Mouse (Mus musculus) MEL (cell line): ENCODE results near the gene Ccnyl1. TPM values are rescaled to one million over a fixed set of nuclear protein-coding genes. Genes with fewer than 3 reads are reported as not detected.

Experiments used
- DNase-seq: peaks from one replicate; pipeline ENCODE4 v3.0.0; 2011; ENCODE audit warnings: low read depth, low spot score
- H3K27ac ChIP-seq: 2 replicates; pipeline ENCODE4 v1.5.1; 2012; ENCODE audit warnings: low read depth, mild to moderate bottlenecking, control low read depth, low read length, moderate library complexity; ENCODE audit not compliant: control insufficient read depth
- H3K27me3 ChIP-seq, 2 experiments: fragments of 150-350 bp in 1 of 2; sonication (generic) in 1 of 2; 2 replicates each; pipeline ENCODE4 v1.6.1; 2012; ENCODE audit warnings: low read length in 2 of 2, mild to moderate bottlenecking in 2 of 2, improper control_type of control experiment in 1 of 2, moderate library complexity in 1 of 2; ENCODE audit not compliant: insufficient read depth in 2 of 2, control insufficient read depth in 1 of 2
- H3K36me3 ChIP-seq, 2 experiments: 2 replicates each; pipeline ENCODE4 v1.6.1; 2012 to 2014; ENCODE audit warnings: low read length in 2 of 2, improper control_type of control experiment in 1 of 2, inconsistent platforms in 1 of 2, mild to moderate bottlenecking in 1 of 2; ENCODE audit not compliant: insufficient read depth in 2 of 2, control insufficient read depth in 1 of 2
- H3K4me1 ChIP-seq, 2 experiments: fragments of 150-350 bp in 1 of 2; sonication (generic) in 1 of 2; 2 replicates each; pipeline ENCODE4 v1.6.1; 2012; ENCODE audit warnings: low read length in 2 of 2, improper control_type of control experiment in 1 of 2, mild to moderate bottlenecking in 1 of 2; ENCODE audit not compliant: insufficient read depth in 2 of 2, control insufficient read depth in 1 of 2
- H3K4me3 ChIP-seq, 2 experiments: fragments of 150-350 bp in 1 of 2; sonication (generic) in 1 of 2; 2 replicates each; pipeline ENCODE4 v1.5.1; 2012; ENCODE audit warnings: low read depth in 2 of 2, low read length in 2 of 2, mild to moderate bottlenecking in 2 of 2, moderate library complexity in 2 of 2, control low read depth in 1 of 2, improper control_type of control experiment in 1 of 2; ENCODE audit not compliant: control insufficient read depth in 1 of 2, insufficient read depth in 1 of 2
- H3K79me2 ChIP-seq: 2 replicates; pipeline ENCODE4 v1.6.1; 2012; ENCODE audit warnings: mild to moderate bottlenecking, low read length, moderate library complexity; ENCODE audit not compliant: control insufficient read depth, poor library complexity, insufficient read depth
- H3K9ac ChIP-seq: 2 replicates; pipeline ENCODE4 v1.6.1; 2012; ENCODE audit warnings: low read depth, mild to moderate bottlenecking, control low read depth, low read length, moderate library complexity; ENCODE audit not compliant: control insufficient read depth, poor library complexity, severe bottlenecking
- H3K9me3 ChIP-seq: fragments of 150-350 bp; sonication (generic); replicated peaks from 2 replicates; pipeline ENCODE4 v1.6.1; 2012; ENCODE audit warnings: mild to moderate bottlenecking, low read length, improper control_type of control experiment, moderate library complexity; ENCODE audit not compliant: insufficient read depth
- BHLHE40 ChIP-seq: IDR thresholded peaks from 2 replicates; pipeline ENCODE4 v1.6.1; 2012; ENCODE audit warnings: low read depth, mild to moderate bottlenecking, inconsistent platforms, low read length, improper control_type of control experiment, borderline replicate concordance
- CHD2 ChIP-seq: IDR thresholded peaks from 2 replicates; pipeline ENCODE4 v1.6.1; 2011; ENCODE audit warnings: low read length, improper control_type of control experiment
- E2F4 ChIP-seq: IDR thresholded peaks from 2 replicates; pipeline ENCODE4 v1.6.1; 2011; ENCODE audit warnings: low read depth, low read length, improper control_type of control experiment, borderline replicate concordance
- ELF1 ChIP-seq: IDR thresholded peaks from 2 replicates; pipeline ENCODE4 v1.6.1; 2014; ENCODE audit warnings: low read depth, mild to moderate bottlenecking, inconsistent platforms, low read length, improper control_type of control experiment, moderate library complexity
- EP300 ChIP-seq, 2 experiments: IDR thresholded peaks; 2 replicates each; pipeline ENCODE4 v1.6.1; 2011; ENCODE audit warnings: improper control_type of control experiment in 2 of 2, low read length in 2 of 2, low read depth in 1 of 2, mild to moderate bottlenecking in 1 of 2
- ETS1 ChIP-seq: IDR thresholded peaks from 2 replicates; pipeline ENCODE4 v1.6.1; 2012; ENCODE audit warnings: low read depth, mild to moderate bottlenecking, inconsistent platforms, low read length, improper control_type of control experiment, moderate library complexity
- GABPA ChIP-seq: IDR thresholded peaks from 2 replicates; pipeline ENCODE4 v1.6.1; 2012; ENCODE audit warnings: low read depth, mild to moderate bottlenecking, inconsistent platforms, low read length, improper control_type of control experiment, moderate library complexity
- GATA1 ChIP-seq: IDR thresholded peaks from 2 replicates; pipeline ENCODE4 v1.6.1; 2011; ENCODE audit warnings: low read depth, low read length, improper control_type of control experiment
- HCFC1 ChIP-seq: IDR thresholded peaks from 2 replicates; pipeline ENCODE4 v1.6.1; 2012; ENCODE audit warnings: low read depth, mild to moderate bottlenecking, inconsistent platforms, low read length, improper control_type of control experiment, moderate library complexity
- JUND ChIP-seq: IDR thresholded peaks from 2 replicates; pipeline ENCODE4 v1.6.1; 2011; ENCODE audit warnings: low read depth, mild to moderate bottlenecking, improper control_type of control experiment, low read length
- KAT2A ChIP-seq: conservative IDR thresholded peaks from 2 replicates; pipeline ENCODE4 v1.6.1; 2012; ENCODE audit warnings: low read depth, low read length, improper control_type of control experiment, inconsistent platforms
- MAFK ChIP-seq: IDR thresholded peaks from 2 replicates; pipeline ENCODE4 v1.6.1; 2011; ENCODE audit warnings: low read depth, mild to moderate bottlenecking, low read length, improper control_type of control experiment, borderline replicate concordance
- MAZ ChIP-seq: IDR thresholded peaks from 2 replicates; pipeline ENCODE4 v1.6.1; 2012; ENCODE audit warnings: low read depth, mild to moderate bottlenecking, inconsistent platforms, low read length, improper control_type of control experiment
- MEF2A ChIP-seq: IDR thresholded peaks from 2 replicates; pipeline ENCODE4 v1.6.1; 2014; ENCODE audit warnings: low read depth, mild to moderate bottlenecking, inconsistent platforms, low read length, improper control_type of control experiment; ENCODE audit not compliant: poor library complexity, insufficient replicate concordance, severe bottlenecking; ENCODE audit errors: extremely low read depth
- MXI1 ChIP-seq: IDR thresholded peaks from 2 replicates; pipeline ENCODE4 v1.6.1; 2011; ENCODE audit warnings: mild to moderate bottlenecking, low read depth, low read length, improper control_type of control experiment
- MYB ChIP-seq: IDR thresholded peaks from 2 replicates; pipeline ENCODE4 v1.6.1; 2011; ENCODE audit warnings: mild to moderate bottlenecking, low read depth, low read length, improper control_type of control experiment
- MYC ChIP-seq: IDR thresholded peaks from 2 replicates; pipeline ENCODE4 v1.6.1; 2011; ENCODE audit warnings: low read depth, mild to moderate bottlenecking, low read length, improper control_type of control experiment, moderate library complexity
- NELFE ChIP-seq: IDR thresholded peaks from 2 replicates; pipeline ENCODE4 v1.6.1; 2011; ENCODE audit warnings: low read depth, low read length, improper control_type of control experiment
- NRF1 ChIP-seq: IDR thresholded peaks from 2 replicates; pipeline ENCODE4 v1.6.1; 2014; ENCODE audit warnings: low read depth, mild to moderate bottlenecking, inconsistent platforms, low read length, improper control_type of control experiment, moderate library complexity; ENCODE audit not compliant: poor library complexity, insufficient read depth, severe bottlenecking
- POLR2A ChIP-seq, 2 experiments: IDR thresholded peaks; 2 replicates each; pipeline ENCODE4 v1.6.1; 2011 to 2012; ENCODE audit warnings: low read length in 2 of 2, mild to moderate bottlenecking in 2 of 2, control low read depth in 1 of 2, improper control_type of control experiment in 1 of 2, low read depth in 1 of 2, moderate library complexity in 1 of 2; ENCODE audit not compliant: control insufficient read depth in 1 of 2, insufficient read depth in 1 of 2, poor library complexity in 1 of 2
- POLR2AphosphoS2 ChIP-seq: IDR thresholded peaks from 2 replicates; pipeline ENCODE4 v1.6.1; 2011; ENCODE audit warnings: low read length, improper control_type of control experiment
- POLR2AphosphoS5 ChIP-seq: IDR thresholded peaks from 2 replicates; pipeline ENCODE4 v1.6.1; 2012; ENCODE audit warnings: low read depth, borderline replicate concordance, mild to moderate bottlenecking, inconsistent platforms, low read length, moderate library complexity, mixed read lengths
- SIN3A ChIP-seq: IDR thresholded peaks from 2 replicates; pipeline ENCODE4 v1.6.1; 2012; ENCODE audit warnings: low read length, improper control_type of control experiment, inconsistent platforms
- TAL1 ChIP-seq: IDR thresholded peaks from 2 replicates; pipeline ENCODE4 v1.6.1; 2012; ENCODE audit warnings: mild to moderate bottlenecking, inconsistent platforms, low read length, moderate library complexity, mixed read lengths
- TCF12 ChIP-seq: IDR thresholded peaks from 2 replicates; pipeline ENCODE4 v1.6.1; 2014; ENCODE audit warnings: low read depth, mild to moderate bottlenecking, inconsistent platforms, low read length, improper control_type of control experiment, moderate library complexity
- UBTF ChIP-seq: IDR thresholded peaks from 2 replicates; pipeline ENCODE4 v1.6.1; 2012; ENCODE audit warnings: low read depth, mild to moderate bottlenecking, inconsistent platforms, low read length, improper control_type of control experiment, moderate library complexity, borderline replicate concordance; ENCODE audit not compliant: insufficient read depth
- USF1 ChIP-seq: IDR thresholded peaks from 2 replicates; pipeline ENCODE4 v1.6.1; 2014; ENCODE audit warnings: low read depth, mild to moderate bottlenecking, inconsistent platforms, low read length, improper control_type of control experiment, moderate library complexity
- USF2 ChIP-seq, 2 experiments: IDR thresholded peaks; 2 replicates each; pipeline ENCODE4 v1.6.1; 2011 to 2012; ENCODE audit warnings: improper control_type of control experiment in 2 of 2, low read length in 2 of 2, borderline replicate concordance in 1 of 2, inconsistent platforms in 1 of 2, low read depth in 1 of 2, mild to moderate bottlenecking in 1 of 2; ENCODE audit not compliant: insufficient read depth in 1 of 2
- ZMIZ1 ChIP-seq: IDR thresholded peaks from 2 replicates; pipeline ENCODE4 v1.6.1; 2012; ENCODE audit warnings: low read depth, mild to moderate bottlenecking, inconsistent platforms, low read length, improper control_type of control experiment, moderate library complexity
- ZNF384 ChIP-seq: IDR thresholded peaks from 2 replicates; pipeline ENCODE4 v1.6.1; 2012; ENCODE audit warnings: low read depth, mild to moderate bottlenecking, inconsistent platforms, low read length, improper control_type of control experiment
- polyA plus RNA-seq, 2 experiments: library from polyadenylated mRNA; stranded (reverse) in 1 of 2; unstranded in 1 of 2; fragments of >175 nt in 1 of 2; fragments of >200 nt in 1 of 2; gene quantifications; 2 replicates each; pipeline versions ENCODE4 v1.2.1 to v1.2.4; 2012; ENCODE audit warnings: low replicate concordance in 2 of 2, low read depth in 1 of 2; ENCODE audit not compliant: insufficient read length in 2 of 2, insufficient read depth in 1 of 2, missing spikeins in 1 of 2
- total RNA-seq: library from RNA; depleted of rRNA; stranded (reverse); fragments of 300-350 nt; gene quantifications from 2 replicates; pipeline ENCODE4 v1.2.3, GENCODE M21; 2012

Gene Ccnyl1
- total and polyA plus RNA-seq, 3 experiments: 3.0 to 18.1 TPM; not detected in 1

GRCm38 (mm10) chr1:64676060-64676839 is 14.0 kb upstream of the Ccnyl1 start:
- no peak for TF ChIP-seq POLR2AphosphoS2
- TF ChIP-seq MAFK: no peak
- no peak for TF ChIP-seq JUND
- H3K36me3 ChIP-seq: peaks cover 0 to 24% of the 10 kb centered on the region in 2 experiments; a peak in 2 of 4 replicates
- DNase-seq: no peak
- H3K9me3 ChIP-seq: no peaks in the 10 kb centered on the region
- no peaks in the 10 kb centered on the region for H3K27me3 ChIP-seq
- no peak overlapping the region for H3K4me3 ChIP-seq
- no peak overlapping the region for H3K9ac ChIP-seq
- H3K79me2 ChIP-seq: no peaks in the 10 kb centered on the region
- H3K4me1 ChIP-seq: peaks cover 11 to 13% of the 10 kb centered on the region in 2 experiments
- no peak overlapping the region for H3K27ac ChIP-seq

GRCm38 (mm10) chr1:64681499-64681898 is 8.8 kb upstream of the Ccnyl1 start:
- Histone ChIP-seq H3K9ac (no peak overlapping the region), H3K9me3 (no peaks in the 10 kb centered on the region), H3K79me2 (no peaks in the 10 kb centered on the region), H3K4me3 (no peak overlapping the region), H3K36me3 (peaks cover 0 to 43% of the 10 kb centered on the region in 2 experiments; a peak in 2 of 4 replicates), H3K27ac (peak overlapping the region; percentile 29), H3K27me3 (no peaks in the 10 kb centered on the region), H3K4me1 (peaks cover 16 to 24% of the 10 kb centered on the region in 2 experiments)
- DNase-seq: peak; percentile 53
- TF ChIP-seq NRF1 (no peak), E2F4 (no peak), NELFE (no peak), MAZ (no peak), ZMIZ1 (no peak), MEF2A (no peak), POLR2AphosphoS5 (no peak), KAT2A (no peak), TCF12 (peak; percentile 76), CHD2 (no peak), MYB (peak; percentile 74), USF1 (no peak), POLR2A (IDR thresholded peaks at IDR 0.05; ENCODE audit: control insufficient read depth in 1 of 2, insufficient read depth in 1 of 2, low read depth in 1 of 2, low read length in 2 of 2, poor library complexity in 1 of 2) (no peak), USF2 (IDR thresholded peaks at IDR 0.05; ENCODE audit: borderline replicate concordance in 1 of 2, insufficient read depth in 1 of 2, low read depth in 1 of 2, low read length in 2 of 2) (no peak), TAL1 (no peak), JUND (no peak), ELF1 (no peak), EP300 (IDR thresholded peaks at IDR 0.05; ENCODE audit: low read depth in 1 of 2, low read length in 2 of 2) (peak; percentile 82 to 90), HCFC1 (no peak), SIN3A (peak; percentile 65; the same call in 1 of the 2 replicates), GATA1 (peak; percentile 79), ZNF384 (peak; percentile 58), UBTF (no peak), MYC (no peak), MXI1 (peak; percentile 60; the same call in 1 of the 2 replicates), BHLHE40 (no peak), GABPA (no peak), ETS1 (peak; percentile 55; the same call in 1 of the 2 replicates)
